Mouse (Mus musculus) neural tube, embryonic 11.5 days (tissue): ENCODE results near the gene Zar1l. TPM values are rescaled to one million over a fixed set of nuclear protein-coding genes. Genes with fewer than 3 reads are reported as not detected.

Source experiments
- ATAC-seq: fragments of 200-750 bp; cut with Nextera tagmentation; 2 replicates; pipeline ENCODE4 v1.8.0; 2017; ENCODE audit warnings: moderate number of reproducible peaks, mild to moderate bottlenecking, moderate TSS enrichment, moderate library complexity; ENCODE audit not compliant: insufficient read depth, low FRiP score, low TSS enrichment
- DNase-seq: peaks from one replicate; pipeline ENCODE4 v3.0.0-alpha.2; 2015; ENCODE audit warnings: low spot score
- H3K27ac ChIP-seq: fragments of 300-500 bp; sonication (generic); 2 replicates; pipeline ENCODE4 v1.5.1; 2014; ENCODE audit warnings: low read depth, mild to moderate bottlenecking, low read length
- H3K27me3 ChIP-seq: fragments of 300-500 bp; sonication (generic); 2 replicates; pipeline ENCODE4 v1.6.1; 2014; ENCODE audit warnings: mild to moderate bottlenecking, low read length, mixed read lengths; ENCODE audit not compliant: control insufficient read depth, insufficient read depth
- H3K36me3 ChIP-seq: fragments of 300-500 bp; sonication (generic); 2 replicates; pipeline ENCODE4 v1.6.1; 2014; ENCODE audit warnings: mild to moderate bottlenecking, low read length, moderate library complexity, mixed read lengths; ENCODE audit not compliant: control insufficient read depth, insufficient read depth
- H3K4me1 ChIP-seq: fragments of 300-500 bp; sonication (generic); 2 replicates; pipeline ENCODE4 v1.6.1; 2014; ENCODE audit warnings: low read length, mixed read lengths; ENCODE audit not compliant: control insufficient read depth, insufficient read depth
- H3K4me2 ChIP-seq: fragments of 300-500 bp; sonication (generic); 2 replicates; pipeline ENCODE4 v1.6.1; 2014; ENCODE audit warnings: low read depth, mild to moderate bottlenecking, moderate library complexity
- H3K4me3 ChIP-seq: fragments of 300-500 bp; sonication (generic); 2 replicates; pipeline ENCODE4 v1.5.1; 2014; ENCODE audit warnings: low read depth, low read length
- H3K9ac ChIP-seq: fragments of 300-500 bp; sonication (generic); 2 replicates; pipeline ENCODE4 v1.6.1; 2014; ENCODE audit warnings: mild to moderate bottlenecking, low read length
- H3K9me3 ChIP-seq: fragments of 300-500 bp; sonication (generic); 2 replicates; pipeline ENCODE4 v1.6.1; 2016; ENCODE audit warnings: low read length; ENCODE audit not compliant: control insufficient read depth
- WGBS: fragments of 180-500 bp; shearing (Covaris S2); extraction: QIAGEN DNeasy Blood & Tissue Kit; methylation state at CpG from one replicate; pipeline ENCODE4 v1.1.7; 2014; 5-methylcytosine and 5-hydroxymethylcytosine counted together
- polyA plus RNA-seq: library from polyadenylated mRNA; unstranded; fragments of >200 nt; fragmentation: Nextera tagmentation; extraction: Ambion mirVana; gene quantifications from 2 replicates; pipeline ENCODE4 v1.2.1, GENCODE M21; 2014

Zar1l gene
- polyA plus RNA-seq, 1 experiment from 2014 or later: not detected

DNA sequence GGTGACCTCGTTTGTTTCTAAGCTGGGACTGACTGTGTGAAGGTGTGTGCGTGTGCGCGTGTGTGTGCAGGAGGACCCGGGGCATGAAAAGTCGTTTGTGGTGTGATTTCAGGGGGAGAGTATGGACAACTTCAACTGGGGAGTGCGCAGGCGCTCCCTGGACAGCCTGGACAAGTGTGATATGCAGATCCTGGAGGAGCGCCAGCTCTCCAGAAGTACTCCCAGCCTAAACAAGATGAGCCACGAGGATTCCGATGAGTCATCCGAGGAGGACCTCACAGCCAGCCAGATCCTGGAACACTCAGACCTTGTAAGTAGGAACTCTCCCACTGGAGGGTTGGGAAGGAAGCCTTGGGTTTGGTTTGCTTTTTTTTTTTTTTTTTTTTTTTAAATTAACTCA is 51.8 kb downstream of the Zar1l start:
- Histone ChIP-seq H3K27ac (no peak overlapping the region), H3K4me2 (no peak overlapping the region), H3K36me3 (no peaks in the 10 kb centered on the region), H3K9me3 (no peaks in the 10 kb centered on the region), H3K4me1 (no peaks in the 10 kb centered on the region), H3K4me3 (no peak overlapping the region), H3K9ac (no peak overlapping the region), H3K27me3 (no peaks in the 10 kb centered on the region)
- ATAC-seq (no peak), DNase-seq (no peak)
- WGBS: 86% methylated on average over 12 of the region's 12 CpGs

DNA sequence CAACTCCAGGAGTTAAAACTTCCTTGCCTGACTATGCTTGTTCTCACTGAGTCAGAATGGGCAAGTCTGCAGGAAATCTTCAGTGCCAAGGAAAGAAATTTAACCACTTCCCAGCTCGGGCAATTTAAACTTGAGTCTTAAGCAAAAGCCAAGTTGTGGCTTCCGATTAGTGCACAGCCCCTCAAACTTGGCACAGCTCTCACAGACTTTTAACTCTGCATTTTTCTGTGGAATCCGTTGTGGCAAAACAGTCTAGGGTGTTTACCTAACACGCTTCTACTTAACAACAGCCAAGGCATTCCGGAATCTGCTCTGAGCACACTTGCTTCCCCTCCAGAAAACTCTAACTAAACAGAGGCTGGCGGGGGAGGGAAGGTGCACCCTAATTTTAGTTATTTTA is 52.7 kb downstream of the Zar1l start:
- H3K9me3 ChIP-seq: no peaks in the 10 kb centered on the region
- H3K27ac ChIP-seq: no peak overlapping the region
- no peak overlapping the region for H3K4me2 ChIP-seq
- 90% methylated on average over 6 of the region's 6 CpGs for WGBS
- no peaks in the 10 kb centered on the region for H3K4me1 ChIP-seq
- H3K27me3 ChIP-seq: no peaks in the 10 kb centered on the region
- no peak overlapping the region for H3K9ac ChIP-seq
- no peaks in the 10 kb centered on the region for H3K36me3 ChIP-seq
- ATAC-seq: no peak
- H3K4me3 ChIP-seq: no peak overlapping the region
- DNase-seq: no peak

DNA sequence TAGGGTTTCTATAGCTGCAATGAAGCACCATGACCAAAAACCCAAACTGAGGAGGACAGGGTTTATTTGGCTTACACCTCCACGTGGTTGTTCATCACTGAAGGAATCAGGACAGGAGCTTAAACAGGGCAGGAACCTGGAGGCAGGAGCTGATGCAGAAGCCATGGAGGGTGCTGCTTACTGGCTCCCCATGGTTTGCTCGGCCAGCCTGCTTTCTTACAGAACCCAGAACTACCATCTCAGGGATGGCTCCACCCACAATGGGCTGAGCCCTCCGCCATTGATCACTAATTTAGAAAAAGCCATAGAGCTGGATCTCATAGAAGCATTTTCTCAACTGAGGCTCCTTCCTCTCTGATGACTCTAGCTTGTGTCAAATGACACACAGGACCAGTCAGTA is 53.2 kb downstream of the Zar1l start:
- WGBS: 68% methylated on average over 3 of the region's 3 CpGs
- ATAC-seq: no peak

DNA sequence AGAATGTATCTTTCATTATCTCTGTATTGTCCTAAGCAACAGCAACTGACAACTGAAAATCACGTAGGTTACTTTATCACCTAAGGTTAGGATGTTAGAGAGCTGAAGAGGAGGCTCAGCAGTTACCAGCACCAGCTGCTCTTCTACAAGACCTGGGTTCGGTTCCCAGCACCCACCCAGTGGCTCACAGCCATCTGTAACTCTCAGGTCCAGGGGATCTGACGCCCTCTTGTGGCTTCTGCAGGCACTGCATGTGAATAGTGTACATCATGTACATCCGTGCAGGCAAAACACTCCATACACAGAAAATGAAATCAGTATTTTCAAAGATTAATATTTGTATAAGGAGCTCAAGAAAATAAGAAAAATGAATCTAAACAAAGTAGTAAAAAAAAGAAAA is 58.2 kb downstream of the Zar1l start:
- Histone ChIP-seq H3K27ac (no peak overlapping the region), H3K4me2 (no peak overlapping the region), H3K9me3 (no peaks in the 10 kb centered on the region), H3K4me1 (no peaks in the 10 kb centered on the region; the same call in 1 of the 2 replicates), H3K27me3 (no peaks in the 10 kb centered on the region), H3K9ac (no peak overlapping the region), H3K4me3 (no peak overlapping the region), H3K36me3 (peaks cover 2% of the 10 kb centered on the region; the same call in 1 of the 2 replicates)
- whole genome bisulfite sequencing: 79% methylated on average over 4 of the region's 4 CpGs
- DNase-seq: no peak
- ATAC-seq: no peak

More for the DNA sequence above, 53.2 kb downstream of the Zar1l start:
- no peak overlapping the region for H3K9ac ChIP-seq
- no peak overlapping the region for H3K27ac ChIP-seq
- no peaks in the 10 kb centered on the region for H3K9me3 ChIP-seq
- H3K27me3 ChIP-seq: no peaks in the 10 kb centered on the region
- no peak for DNase-seq
- no peak overlapping the region for H3K4me3 ChIP-seq
- no peak overlapping the region for H3K4me2 ChIP-seq
- H3K36me3 ChIP-seq: no peaks in the 10 kb centered on the region
- H3K4me1 ChIP-seq: no peaks in the 10 kb centered on the region

DNA sequence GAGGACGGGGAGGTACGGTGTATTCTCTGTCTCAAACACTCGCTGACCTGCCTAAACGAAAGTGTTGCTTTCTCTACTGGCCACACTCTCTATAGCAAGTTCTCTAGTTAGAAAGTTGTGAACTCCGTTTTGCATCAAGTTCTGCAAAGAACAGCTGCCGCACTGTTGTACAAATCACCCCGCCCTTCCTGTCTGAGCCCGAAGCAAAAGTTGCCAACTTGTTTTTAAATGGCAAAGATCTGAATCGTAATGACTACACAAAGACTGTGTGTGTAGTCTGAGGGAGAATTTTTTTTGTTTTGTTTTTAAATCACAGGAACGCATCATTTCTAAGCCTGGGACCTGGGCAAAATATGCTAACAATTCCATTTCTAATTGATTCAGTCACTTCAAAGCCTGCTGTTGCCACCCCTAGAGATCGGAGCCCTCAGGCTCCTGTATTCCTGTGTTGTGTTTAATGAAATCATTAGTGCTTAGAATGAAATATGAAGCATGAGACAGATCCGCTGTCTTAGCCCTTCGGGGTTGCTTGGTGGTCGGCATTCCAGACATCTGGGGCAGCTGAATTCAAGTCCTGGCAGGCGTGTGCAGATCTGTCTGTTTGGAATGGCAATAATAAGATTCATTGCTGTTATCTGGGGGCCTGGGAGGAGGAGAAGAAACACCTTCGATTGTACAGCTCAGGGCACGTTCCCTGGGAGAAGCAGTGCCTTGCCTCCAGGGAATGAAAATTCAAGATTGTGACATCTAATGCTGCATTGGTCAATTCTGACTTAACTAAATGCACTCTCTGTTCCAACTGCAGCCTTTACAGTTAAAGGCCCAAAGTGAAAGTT is 59.8 kb downstream of the Zar1l start:
- no peak overlapping the region for H3K27ac ChIP-seq
- H3K36me3 ChIP-seq: peaks cover 2% of the 10 kb centered on the region
- DNase-seq (peak; percentile 30), ATAC-seq (peak; percentile 62; the same call in 1 of the 2 replicates)
- H3K4me1 ChIP-seq: no peaks in the 10 kb centered on the region; the same call in 1 of the 2 replicates
- no peak overlapping the region for H3K4me2 ChIP-seq
- H3K4me3 ChIP-seq: no peak overlapping the region
- no peaks in the 10 kb centered on the region for H3K27me3 ChIP-seq
- H3K9ac ChIP-seq: no peak overlapping the region
- H3K9me3 ChIP-seq: no peaks in the 10 kb centered on the region
- WGBS: 55% methylated on average over 17 of the region's 17 CpGs

DNA sequence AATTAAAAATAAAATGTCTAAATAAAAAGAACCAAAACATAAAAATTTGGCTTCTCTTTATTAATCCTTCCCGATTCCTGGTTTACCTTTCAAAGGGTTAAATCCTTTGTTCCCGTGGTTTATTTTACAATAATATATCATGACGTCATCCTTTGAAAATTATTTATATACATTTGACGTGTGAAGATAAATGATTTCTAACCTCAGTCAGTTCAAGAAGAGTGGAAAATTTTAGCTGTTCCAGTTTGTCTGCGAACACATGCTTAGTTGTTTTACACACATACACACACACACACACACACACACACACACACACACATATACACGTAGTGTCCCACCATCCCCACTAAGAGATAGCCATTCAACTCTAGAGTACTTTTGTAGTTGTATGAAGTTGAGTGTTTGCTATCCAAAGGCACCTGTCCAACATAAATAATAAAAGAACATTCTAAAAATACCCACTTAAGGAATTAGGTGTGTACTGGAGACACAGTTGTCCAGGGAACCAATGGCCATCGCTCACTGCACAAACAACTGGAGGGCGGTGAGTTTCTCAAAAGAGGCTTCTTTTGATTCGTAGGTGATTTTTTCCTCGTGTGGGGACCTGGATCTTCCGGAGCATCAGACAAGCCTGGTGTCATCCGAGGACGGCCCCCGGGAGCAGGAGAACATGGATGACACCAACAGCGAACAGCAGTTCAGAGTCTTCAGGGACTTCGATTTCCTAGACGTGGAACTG is 60.6 kb downstream of the Zar1l start:
- Histone ChIP-seq H3K36me3 (peaks cover 2% of the 10 kb centered on the region), H3K4me1 (no peaks in the 10 kb centered on the region; the same call in 1 of the 2 replicates), H3K9ac (no peak overlapping the region), H3K9me3 (no peaks in the 10 kb centered on the region), H3K27me3 (no peaks in the 10 kb centered on the region), H3K4me2 (no peak overlapping the region), H3K4me3 (no peak overlapping the region), H3K27ac (no peak overlapping the region)
- 87% methylated on average over 17 of the region's 17 CpGs for WGBS
- ATAC-seq (0 out of 2 replicates have a peak, but pooled peaks have one; percentile 14), DNase-seq (no peak)

Other genes with a start within 250 kb of the Zar1l start
- 20.1 and 22.6 TPM in 2 replicates for gene Brca2, start 4.5 kb upstream of the Zar1l start, polyA plus RNA-seq
- gene N4bp2l1, start 79.0 kb upstream of the Zar1l start, polyA plus RNA-seq: 2.9 and 3.4 TPM in 2 replicates
- 44.5 and 44.8 TPM in 2 replicates for gene N4bp2l2, start 148.0 kb upstream of the Zar1l start, polyA plus RNA-seq
- gene Pds5b, start 155.6 kb upstream of the Zar1l start, polyA plus RNA-seq: 47.7 and 48.5 TPM in 2 replicates